Mouse (Mus musculus) heart, postnatal 36 days (tissue): ENCODE measurements around the gene Orai3. TPM values are rescaled to one million over a fixed set of nuclear protein-coding genes. Genes with fewer than 3 reads are reported as not detected.

ENCODE experiments used
- DNase-seq, 2 experiments: peaks; one replicate each; pipeline ENCODE4 v3.0.0; 2021 to 2022
- intact Hi-C: fragments of 180-260 bp; cut with DNase I; formaldehyde crosslinking; loops from one replicate; pipeline ENCODE4 v1.15.1; 2025
- total RNA-seq, 2 experiments: library from RNA; stranded (reverse); gene quantifications; 2 replicates each; pipeline ENCODE4 v1.2.3; 2021

Orai3 gene
- total RNA-seq, 2 experiments from 2014 or later: 22.1 to 22.6 TPM

GRCm38 (mm10) chr7:127817776-127818175 is 48.2 kb downstream of the Orai3 start:
- intact Hi-C loops: no loop called here
- no peak for DNase-seq

DNA sequence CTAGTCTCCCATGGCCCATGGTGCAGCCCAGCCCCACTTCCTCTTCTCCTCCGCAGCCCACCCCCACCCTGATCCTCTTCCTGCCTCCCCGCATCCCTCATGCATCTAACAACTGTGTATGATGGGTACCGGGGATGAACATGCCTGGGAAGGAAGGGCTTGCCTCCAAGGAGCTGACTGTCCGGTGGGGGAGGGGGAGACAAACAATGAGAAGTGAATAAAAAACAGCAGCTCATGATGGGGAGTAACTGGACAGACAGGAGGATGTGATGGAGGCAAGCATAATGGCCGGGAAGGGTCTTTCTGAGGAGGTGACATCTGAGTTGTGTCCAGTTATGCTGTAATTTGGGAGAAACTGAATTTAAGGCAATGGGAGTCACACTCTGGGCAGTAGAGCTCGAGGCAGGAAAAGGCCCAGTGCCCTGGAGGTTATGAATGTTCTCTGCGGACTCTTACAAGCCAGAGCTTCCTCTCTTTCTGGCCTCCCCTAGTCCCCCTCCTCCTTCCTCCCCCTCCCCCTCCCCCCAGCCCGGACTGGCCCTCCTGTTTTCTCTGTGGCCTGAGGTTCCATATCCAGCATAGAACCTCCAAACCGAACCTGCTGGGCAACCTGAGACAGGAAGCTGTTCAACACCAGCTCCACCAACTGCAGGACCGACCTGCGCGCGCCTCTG is 51.4 kb downstream of the Orai3 start:
- intact Hi-C loops: no loop called here
- no peak for DNase-seq

- DNase-seq: no peak
- intact Hi-C loops: no loop called here
Observed at GRCm38 (mm10) chr7:127822494-127822893, 52.9 kb downstream of the Orai3 start.

DNA sequence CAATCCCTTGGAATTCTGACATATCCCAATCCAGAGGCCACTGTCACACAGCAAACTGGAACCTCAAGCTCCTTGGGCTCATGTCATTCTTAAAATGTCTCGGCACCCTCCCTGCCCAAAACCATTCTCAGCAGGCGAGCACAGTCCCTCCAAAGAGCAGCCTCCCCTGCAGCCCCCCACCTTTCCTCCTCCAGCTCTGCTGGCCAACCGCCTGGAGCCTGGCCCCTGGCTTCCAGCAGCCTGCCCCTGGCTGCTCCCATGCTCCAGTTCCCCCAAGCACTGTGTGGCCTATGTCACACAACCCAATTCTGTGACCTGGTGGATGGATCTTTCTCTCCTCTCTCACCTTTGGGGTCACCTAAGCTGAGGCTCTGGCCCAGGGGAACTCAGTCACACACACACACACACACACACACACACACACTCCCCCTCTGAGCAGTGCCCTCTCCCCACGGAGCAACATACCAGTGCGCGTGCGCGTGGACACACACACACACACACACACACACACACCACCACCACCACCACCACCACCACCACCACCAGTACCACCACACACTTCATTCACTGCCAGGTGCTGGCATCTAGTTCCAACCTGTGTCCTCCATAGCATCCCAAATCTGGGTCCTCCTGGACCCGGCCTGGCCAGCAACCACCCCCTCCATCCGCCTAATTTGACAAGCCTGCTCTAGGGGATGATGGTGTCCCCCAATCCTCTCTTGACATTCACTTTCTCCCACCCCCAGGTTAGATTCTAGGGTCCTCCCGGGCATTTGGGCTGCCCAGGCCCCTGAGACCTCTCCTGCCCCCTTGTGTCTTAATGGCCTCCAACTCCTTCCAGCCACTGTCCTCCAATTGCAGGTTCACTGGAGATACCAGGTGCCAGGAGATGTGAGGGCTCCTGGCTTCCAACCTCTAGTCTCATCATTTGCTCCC is 53.9 kb downstream of the Orai3 start:
- DNase-seq: no peak
- intact Hi-C loops: no loop called here

- intact Hi-C loops: no loop called here
- DNase-seq: no peak
Observed at GRCm38 (mm10) chr7:127824176-127824871, 54.7 kb downstream of the Orai3 start, which contains the start of the genes Stx4a and Stx1b. Gene Stx4a, plus strand, starts transcription at chr7:127824294. Gene Stx1b, minus strand, starts transcription at chr7:127824549.

Other genes with a start within 250 kb of the Orai3 start
- gene Tmem265, start 208.4 kb upstream of the Orai3 start, total RNA-seq: not detected
- 10 to 100 TPM; 17.7 to 19.0 TPM for gene Phkg2, start 196.5 kb upstream of the Orai3 start, total RNA-seq
- gene Ccdc189, start 181.2 kb upstream of the Orai3 start, total RNA-seq: 10 to 100 TPM; 10.4 to 12.1 TPM
- 10 to 100 TPM; 42.3 to 43.1 TPM for gene Rnf40, start 181.0 kb upstream of the Orai3 start, total RNA-seq
- 10 to 100 TPM; 18.1 to 22.4 TPM for gene Zfp629, start 154.0 kb upstream of the Orai3 start, total RNA-seq
- gene Bcl7c, start 60.9 kb upstream of the Orai3 start, total RNA-seq: 10 to 100 TPM; 34.6 to 35.8 TPM
- gene Ctf1, start 57.1 kb upstream of the Orai3 start, total RNA-seq: 1 to 10 TPM; 7.7 to 9.4 TPM
- gene Ctf2, start 37.6 kb upstream of the Orai3 start, total RNA-seq: not detected
- gene Fbxl19, start 25.3 kb upstream of the Orai3 start, total RNA-seq: 1 to 10 TPM; 3.2 to 3.3 TPM
- 10 to 100 TPM; 22.2 to 24.0 TPM for gene Setd1a, start 6.9 kb downstream of the Orai3 start, total RNA-seq
- 1 to 10 TPM; 3.3 to 3.9 TPM for gene Gm49388, start 15.8 kb downstream of the Orai3 start, total RNA-seq
- gene Hsd3b7, start 30.8 kb downstream of the Orai3 start, total RNA-seq: 10 to 100 TPM; 12.6 to 13.1 TPM
- 10 to 100 TPM; 63.2 to 72.7 TPM for gene Stx4a, start 54.5 kb downstream of the Orai3 start, total RNA-seq
- 1 to 10 TPM in 1 of 2 experiments, under 1 TPM in 1; 0.53 to 1.1 TPM for gene Stx1b, start 54.7 kb downstream of the Orai3 start, total RNA-seq
- gene Zfp646, start 106.4 kb downstream of the Orai3 start, total RNA-seq: 10 to 100 TPM; 17.2 to 19.3 TPM
- 1 to 10 TPM; 3.9 to 4.3 TPM for gene Zfp668, start 107.0 kb downstream of the Orai3 start, total RNA-seq
- gene Prss53, start 121.2 kb downstream of the Orai3 start, total RNA-seq: 1 to 10 TPM in 1 of 2 experiments, under 1 TPM in 1; 0.81 to 1.1 TPM
- not detected for gene Gm21974, start 125.6 kb downstream of the Orai3 start, total RNA-seq
- 10 to 100 TPM; 22.1 to 22.6 TPM for gene Vkorc1, start 125.8 kb downstream of the Orai3 start, total RNA-seq
- gene Bckdk, start 134.3 kb downstream of the Orai3 start, total RNA-seq: 100 to 1,000 TPM; 113 to 120 TPM
- 10 to 100 TPM; 13.8 to 16.1 TPM for gene Kat8, start 142.7 kb downstream of the Orai3 start, total RNA-seq
- not detected for gene Prss8, start 160.3 kb downstream of the Orai3 start, total RNA-seq
- 1 to 10 TPM; 7.9 to 8.1 TPM for gene Prss36, start 176.9 kb downstream of the Orai3 start, total RNA-seq
- 100 to 1,000 TPM; 154 to 216 TPM for gene Fus, start 197.6 kb downstream of the Orai3 start, total RNA-seq
- 1 to 10 TPM; 7.7 to 9.8 TPM for gene Pycard, start 224.1 kb downstream of the Orai3 start, total RNA-seq
- 100 to 1,000 TPM; 286 to 346 TPM for gene Trim72, start 234.1 kb downstream of the Orai3 start, total RNA-seq